Mouse (Mus musculus): Measurements from ENCODE around the gene 4930404N11Rik. TPM values are rescaled to one million over a fixed set of nuclear protein-coding genes. Genes with fewer than 3 reads are reported as not detected.
A peak's percentile ranks its signal among the peaks of the same experiment; 100 is the strongest.

Gene 4930404N11Rik
- total and polyA plus RNA-seq, 2 experiments from 2014 or later: 0.99 TPM; not detected in 1

GRCm38 (mm10) chr10:81377362-81377664 lies 11.7 kb upstream of the 4930404N11Rik start:
- WGBS: 48% methylated on average over 2 of the region's 2 CpGs
- Histone ChIP-seq H3K27me3 (ENCODE audit: insufficient read depth, low read length) (no peaks in the 10 kb centered on the region), H3K27ac (peak overlapping the region; percentile 85; the same call in 1 of the 2 replicates)

GRCm38 (mm10) chr10:81376561-81377361 lies 11.1 kb upstream of the 4930404N11Rik start:
- peak overlapping the region; percentile 89 for H3K9ac ChIP-seq (replicated peaks; ENCODE audit: low read length)
- no peaks in the 10 kb centered on the region for H3K9me3 ChIP-seq (ENCODE audit: low read length)
- H3K27me3 ChIP-seq (ENCODE audit: insufficient read depth, low read length): no peaks in the 10 kb centered on the region
- H3K27ac ChIP-seq: no peak overlapping the region
- peak overlapping the region; percentile 94 for H3K4me2 ChIP-seq (ENCODE audit: low read depth, low read length)
- peaks cover 12% of the 10 kb centered on the region for H3K4me1 ChIP-seq (ENCODE audit: insufficient read depth, low read length)
- ATAC-seq (no peak), DNase-seq (ENCODE audit: low spot score) (no peak)
- H3K36me3 ChIP-seq (ENCODE audit: insufficient read depth, low read length): no peaks in the 10 kb centered on the region
- peak overlapping the region; percentile 84 for H3K4me3 ChIP-seq (ENCODE audit: low read length)
- TF ChIP-seq CTCF (IDR thresholded peaks at IDR 0.05; ENCODE audit: low read depth): peak; percentile 15; the same call in 1 of the 2 replicates
- WGBS: 47% methylated on average over 6 of the region's 6 CpGs

More at GRCm38 (mm10) chr10:81377362-81377664, 11.7 kb upstream of the 4930404N11Rik start:
- H3K9ac ChIP-seq (replicated peaks; ENCODE audit: low read length): peak overlapping the region; percentile 89
- H3K9me3 ChIP-seq (ENCODE audit: low read length): no peaks in the 10 kb centered on the region
- DNase-seq (ENCODE audit: low spot score): no peak
- peaks cover 12% of the 10 kb centered on the region for H3K4me1 ChIP-seq (ENCODE audit: insufficient read depth, low read length)
- H3K4me3 ChIP-seq (ENCODE audit: low read length): peak overlapping the region; percentile 84
- no peak for ATAC-seq
- no peak for TF ChIP-seq CTCF (IDR thresholded peaks at IDR 0.05; ENCODE audit: low read depth)
- H3K36me3 ChIP-seq (ENCODE audit: insufficient read depth, low read length): no peaks in the 10 kb centered on the region
- H3K4me2 ChIP-seq (ENCODE audit: low read depth, low read length): peak overlapping the region; percentile 94

- H3K9ac ChIP-seq (replicated peaks; ENCODE audit: low read length): no peak overlapping the region
Measured at GRCm38 (mm10) chr10:81375322-81375721, 9.7 kb upstream of the 4930404N11Rik start.

GRCm38 (mm10) chr10:81367207-81367495 lies 1.5 kb upstream of the 4930404N11Rik start:
- no peaks in the 10 kb centered on the region for H3K9me3 ChIP-seq (ENCODE audit: low read length)
- H3K27ac ChIP-seq: no peak overlapping the region
- peaks cover 46% of the 10 kb centered on the region for H3K36me3 ChIP-seq (ENCODE audit: insufficient read depth, low read length)
- TF ChIP-seq CTCF (IDR thresholded peaks at IDR 0.05; ENCODE audit: low read depth): no peak
- H3K27me3 ChIP-seq (ENCODE audit: insufficient read depth, low read length): no peaks in the 10 kb centered on the region
- H3K9ac ChIP-seq (replicated peaks; ENCODE audit: low read length): no peak overlapping the region
- H3K4me1 ChIP-seq (ENCODE audit: insufficient read depth, low read length): 0 out of 2 replicates have a peak, but pooled peaks cover 5% of the 10 kb centered on the region
- DNase-seq (ENCODE audit: low spot score): no peak
- no peak for ATAC-seq
- no peak overlapping the region for H3K4me3 ChIP-seq (ENCODE audit: low read length)
- 60% methylated on average over 6 of the region's 6 CpGs for WGBS
- H3K4me2 ChIP-seq (ENCODE audit: low read depth, low read length): no peak overlapping the region

More at GRCm38 (mm10) chr10:81375322-81375721, 9.7 kb upstream of the 4930404N11Rik start:
- TF ChIP-seq CTCF (IDR thresholded peaks at IDR 0.05; ENCODE audit: low read depth): no peak
- DNase-seq (ENCODE audit: low spot score): no peak
- Histone ChIP-seq H3K27ac (no peak overlapping the region), H3K4me1 (ENCODE audit: insufficient read depth, low read length) (peaks cover 12% of the 10 kb centered on the region), H3K9me3 (ENCODE audit: low read length) (no peaks in the 10 kb centered on the region), H3K27me3 (ENCODE audit: insufficient read depth, low read length) (no peaks in the 10 kb centered on the region), H3K4me3 (ENCODE audit: low read length) (no peak overlapping the region), H3K4me2 (ENCODE audit: low read depth, low read length) (no peak overlapping the region), H3K36me3 (ENCODE audit: insufficient read depth, low read length) (peaks cover 9% of the 10 kb centered on the region)
- 92% methylated on average over 10 of the region's 10 CpGs for WGBS
- ATAC-seq: no peak

GRCm38 (mm10) chr10:81366477-81367206 lies 1.0 kb upstream of the 4930404N11Rik start:
- peaks cover 46% of the 10 kb centered on the region for H3K36me3 ChIP-seq (ENCODE audit: insufficient read depth, low read length)
- no peak overlapping the region for H3K4me3 ChIP-seq (ENCODE audit: low read length)
- H3K27ac ChIP-seq: 0 out of 2 replicates have a peak overlapping the region, but pooled peaks have one; percentile 20
- no peaks in the 10 kb centered on the region for H3K27me3 ChIP-seq (ENCODE audit: insufficient read depth, low read length)
- no peak overlapping the region for H3K4me2 ChIP-seq (ENCODE audit: low read depth, low read length)
- DNase-seq (ENCODE audit: low spot score) (no peak), ATAC-seq (no peak)
- TF ChIP-seq CTCF (IDR thresholded peaks at IDR 0.05; ENCODE audit: low read depth): no peak
- H3K9me3 ChIP-seq (ENCODE audit: low read length): no peaks in the 10 kb centered on the region
- H3K9ac ChIP-seq (replicated peaks; ENCODE audit: low read length): no peak overlapping the region
- 66% methylated on average over 6 of the region's 6 CpGs for WGBS
- 0 out of 2 replicates have a peak, but pooled peaks cover 5% of the 10 kb centered on the region for H3K4me1 ChIP-seq (ENCODE audit: insufficient read depth, low read length)

- no peak overlapping the region for H3K9ac ChIP-seq (replicated peaks; ENCODE audit: low read length)
- no peak for ATAC-seq
- no peak overlapping the region for H3K4me3 ChIP-seq (ENCODE audit: low read length)
- H3K4me2 ChIP-seq (ENCODE audit: low read depth, low read length): no peak overlapping the region
- no peaks in the 10 kb centered on the region for H3K27me3 ChIP-seq (ENCODE audit: insufficient read depth, low read length)
- peaks cover 35% of the 10 kb centered on the region for H3K36me3 ChIP-seq (ENCODE audit: insufficient read depth, low read length)
- no peaks in the 10 kb centered on the region for H3K9me3 ChIP-seq (ENCODE audit: low read length)
- WGBS: 30% methylated on average over 4 of the region's 4 CpGs
- TF ChIP-seq CTCF (IDR thresholded peaks at IDR 0.05; ENCODE audit: low read depth): no peak
- H3K4me1 ChIP-seq (ENCODE audit: insufficient read depth, low read length): 0 out of 2 replicates have a peak, but pooled peaks cover 5% of the 10 kb centered on the region
- no peak overlapping the region for H3K27ac ChIP-seq
- DNase-seq (ENCODE audit: low spot score): no peak
Measured at GRCm38 (mm10) chr10:81365073-81365472, 543 bp downstream of the 4930404N11Rik start.

Measured in hindbrain, postnatal 0 days (tissue).